Mouse (Mus musculus): ENCODE data around the gene Rfc4.

Gene Rfc4

DNA sequence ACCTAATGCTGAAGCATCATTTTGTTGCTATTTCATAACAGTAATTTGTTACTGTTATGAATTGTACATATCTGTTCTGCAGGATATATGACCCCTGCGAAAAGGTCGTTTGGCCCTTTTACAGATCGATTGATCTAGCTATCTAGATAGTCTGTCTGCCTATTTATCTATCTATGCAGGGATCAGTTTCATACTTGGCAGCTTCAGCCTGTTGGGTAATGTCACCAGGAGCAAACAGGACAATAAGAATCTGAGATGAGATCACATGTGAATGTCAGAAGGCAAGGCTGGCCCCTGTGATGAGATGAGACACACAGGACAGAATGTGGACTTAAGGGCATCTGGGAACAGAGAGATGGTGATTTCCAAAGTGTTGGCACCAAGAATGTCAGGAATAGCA, 2.8 kb upstream of the Rfc4 start:
- DNase-seq = no peak

- no peak for DNase-seq
These were observed 245 bp downstream of the Rfc4 start for GRCm38 (mm10) chr16:23127311-23127672.

- no peak for DNase-seq
These were observed 3.1 kb downstream of the Rfc4 start for GRCm38 (mm10) chr16:23124398-23124797.

GRCm38 (mm10) chr16:23123104-23123503, 4.4 kb downstream of the Rfc4 start:
- DNase-seq = no peak

- no peak for DNase-seq
These were observed 5.1 kb downstream of the Rfc4 start for GRCm38 (mm10) chr16:23122446-23122845.

GRCm38 (mm10) chr16:23117173-23117572, 10.4 kb downstream of the Rfc4 start:
- DNase-seq = no peak

GRCm38 (mm10) chr16:23115486-23115885, 12.1 kb downstream of the Rfc4 start:
- DNase-seq = no peak

DNA sequence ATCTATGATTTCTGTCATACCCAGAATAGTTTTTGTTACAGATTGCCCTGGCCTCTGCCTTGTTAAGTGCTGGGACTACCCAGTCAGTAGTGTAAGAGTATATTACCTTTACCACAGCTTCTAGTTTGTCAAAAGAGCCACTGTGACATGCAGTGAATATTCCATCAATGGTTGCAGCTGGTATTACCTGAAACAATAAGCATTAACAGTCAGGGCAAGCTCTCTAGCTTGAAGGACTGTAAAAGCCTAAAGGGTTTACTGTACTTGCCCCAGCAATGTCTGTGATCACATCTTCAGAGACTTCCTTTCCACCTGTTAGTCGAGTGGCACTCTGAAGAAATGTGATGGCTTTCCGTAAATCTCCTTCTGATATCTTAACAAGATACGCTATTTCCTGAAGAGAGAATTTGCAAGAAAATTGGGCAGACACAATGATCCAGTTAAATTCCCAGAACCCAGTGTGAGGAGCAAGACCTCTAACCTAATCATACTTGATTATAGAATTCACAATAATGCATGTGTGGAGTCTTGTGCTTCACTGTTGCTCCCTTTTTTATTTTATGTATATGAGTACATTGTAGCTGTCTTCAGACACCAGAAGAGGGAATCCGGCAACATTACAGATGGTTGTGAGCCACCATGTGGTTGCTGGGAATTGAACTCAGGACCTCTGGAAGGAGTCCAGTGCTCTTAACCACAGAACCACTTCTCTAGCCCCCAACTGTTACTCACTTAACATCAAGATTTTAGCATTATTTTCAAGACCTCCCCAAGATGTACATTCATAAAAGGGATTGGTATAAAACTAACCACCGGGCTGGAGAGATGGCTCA, 13.0 kb downstream of the Rfc4 start:
- no peak for DNase-seq

DNA sequence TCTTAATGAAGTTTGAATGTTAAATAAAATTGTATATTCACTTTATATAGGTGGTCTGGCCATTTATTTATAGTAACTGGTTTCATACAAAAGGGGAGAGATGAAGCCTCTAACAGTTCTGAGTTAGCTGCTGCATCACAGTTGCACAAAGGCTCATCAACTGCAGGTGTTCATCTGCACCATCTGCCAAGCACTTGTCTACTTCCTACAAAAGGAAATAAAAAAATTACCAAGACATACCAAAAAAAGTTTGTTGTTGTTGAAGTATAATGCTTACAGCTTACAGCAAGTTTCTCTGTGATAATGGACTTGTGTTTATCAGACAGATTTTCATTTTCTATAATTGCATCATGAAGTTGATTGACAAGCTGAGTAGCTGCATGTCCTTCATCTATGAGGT, 13.6 kb downstream of the Rfc4 start:
- no peak for DNase-seq

DNA sequence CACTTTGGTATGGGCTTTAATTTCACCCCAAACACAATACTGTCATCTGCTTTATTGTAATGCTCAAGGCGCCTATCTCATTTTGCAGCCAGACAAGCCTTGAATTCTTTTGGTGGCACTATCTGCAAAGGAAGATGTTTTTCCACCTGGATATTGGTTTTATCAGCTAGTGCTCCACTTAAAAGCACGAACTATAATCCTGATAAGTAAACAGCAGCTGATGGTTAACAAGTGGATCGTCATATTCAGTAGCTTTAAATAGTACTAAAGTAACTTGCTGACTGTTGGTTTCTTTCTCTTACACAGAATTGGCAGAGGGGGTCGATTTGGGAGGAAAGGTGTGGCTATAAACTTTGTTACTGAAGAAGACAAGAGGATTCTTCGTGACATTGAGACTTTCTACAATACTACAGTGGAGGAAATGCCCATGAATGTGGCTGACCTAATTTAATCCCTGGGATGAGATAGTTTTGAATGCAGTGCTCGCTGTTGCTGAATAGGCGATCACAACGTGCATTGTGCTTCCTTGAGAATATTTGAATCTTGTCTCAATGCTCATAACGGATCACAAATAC, 14.6 kb downstream of the Rfc4 start:
- no peak for DNase-seq

GRCm38 (mm10) chr16:23112348-23112747, 15.2 kb downstream of the Rfc4 start:
- no peak for DNase-seq

GRCm38 (mm10) chr16:23109350-23110280, 17.9 kb downstream of the Rfc4 start:
- no peak for DNase-seq

GRCm38 (mm10) chr16:23108943-23109342, 18.6 kb downstream of the Rfc4 start:
- DNase-seq = no peak

GRCm38 (mm10) chr16:23107946-23108759, 19.4 kb downstream of the Rfc4 start:
- peak; percentile 91 for DNase-seq

DNA sequence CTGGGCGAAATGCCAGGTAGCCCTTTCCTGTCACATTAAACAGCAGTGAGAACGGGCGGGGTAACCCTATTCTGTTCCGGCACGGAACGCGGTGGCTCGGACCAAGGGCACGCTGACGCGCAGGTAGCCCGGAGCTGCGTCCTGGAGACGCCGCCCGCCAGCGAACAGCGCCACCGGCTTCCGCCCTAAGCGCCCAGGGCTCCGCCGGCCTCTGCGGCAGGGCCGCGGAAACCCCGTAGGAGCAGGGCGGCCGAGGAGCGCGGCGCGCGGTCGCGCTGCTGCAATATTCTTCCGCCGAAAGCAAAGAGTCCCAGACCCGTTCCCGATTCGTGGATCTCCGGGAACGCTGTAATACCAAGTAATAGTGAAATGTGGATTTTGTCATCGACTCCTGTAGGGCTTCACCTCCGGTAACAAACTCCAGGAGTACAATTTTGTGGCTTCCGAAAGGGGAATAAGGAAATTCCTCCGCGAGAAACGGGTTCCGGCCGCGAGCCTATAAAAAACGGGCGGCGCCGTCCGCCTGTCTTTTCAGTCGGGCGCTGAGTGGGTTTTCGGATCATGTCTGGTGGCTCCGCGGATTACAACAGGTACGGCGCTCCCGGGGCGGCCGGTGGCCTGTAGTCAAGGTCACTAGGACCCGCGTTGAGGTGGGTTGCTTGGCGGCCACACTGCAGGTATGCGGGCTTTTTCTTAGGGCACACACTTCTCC, 20.1 kb downstream of the Rfc4 start, which contains the start of gene Eif4a2:
Eif4a2 (plus strand) TSS at position 214 of the 712 bp plus-strand sequence.
- peak; percentile 97 for DNase-seq

- no peak for DNase-seq
These were observed 21.4 kb downstream of the Rfc4 start for GRCm38 (mm10) chr16:23106121-23106520.

DNA sequence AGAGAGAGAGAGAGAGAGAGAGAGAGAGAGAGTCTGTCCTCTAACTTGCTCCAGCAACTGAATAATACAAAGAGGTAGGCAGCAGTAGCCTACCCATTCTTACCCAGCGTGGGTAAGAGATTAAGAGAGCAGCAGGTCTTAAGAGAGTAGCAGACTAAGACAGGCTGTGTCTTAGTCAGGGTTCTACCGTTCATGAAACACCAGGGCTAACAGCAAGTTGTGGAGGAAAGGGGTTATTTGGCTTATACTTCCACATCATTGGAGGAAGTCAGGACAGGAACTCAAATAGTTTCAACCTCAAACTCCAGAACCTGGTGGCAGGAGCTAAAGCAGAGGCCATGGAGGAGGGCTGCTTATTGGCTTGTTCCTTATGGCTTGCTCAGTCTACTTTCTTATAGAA, 23.7 kb downstream of the Rfc4 start:
- no peak for DNase-seq

- DNase-seq = no peak
These were observed 24.3 kb downstream of the Rfc4 start for GRCm38 (mm10) chr16:23103038-23103745.

DNA sequence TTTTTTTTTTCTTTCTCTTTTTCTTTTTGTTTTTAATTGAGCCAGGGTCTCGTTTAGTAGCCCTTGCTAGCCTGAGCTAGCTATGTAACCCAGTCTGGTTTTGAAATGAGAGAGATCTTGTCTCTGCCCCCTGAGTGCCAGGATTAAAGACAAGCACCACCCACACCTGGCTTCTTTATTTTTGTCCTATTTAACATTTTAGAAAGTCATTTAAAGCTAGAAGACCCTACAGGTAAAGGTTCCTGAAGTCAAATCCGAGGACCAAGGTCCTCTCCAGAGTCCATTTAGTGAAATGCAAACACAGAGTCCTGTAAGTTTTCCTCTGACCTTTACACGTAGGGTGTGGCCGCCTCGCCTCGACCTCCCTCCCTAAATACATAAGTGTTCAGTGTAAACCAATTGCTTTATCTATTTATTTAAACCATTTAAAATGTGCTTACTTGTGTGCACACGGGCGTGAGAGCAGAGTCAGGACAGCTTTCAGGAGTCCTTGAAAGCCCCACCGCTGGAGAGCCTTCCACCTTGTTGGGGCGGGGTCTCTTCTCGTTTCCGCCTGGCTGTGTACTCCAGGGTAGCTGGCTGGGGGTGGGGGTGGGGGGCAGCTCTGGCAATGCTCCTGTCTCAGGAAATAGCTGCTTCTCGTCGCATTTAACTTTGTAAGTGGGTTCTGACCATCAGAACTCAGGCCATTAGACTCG, 25.0 kb downstream of the Rfc4 start:
- peak; percentile 35 for DNase-seq

- peak; percentile 33 for DNase-seq
These were observed 26.9 kb downstream of the Rfc4 start for GRCm38 (mm10) chr16:23100613-23101012.
